Mouse (Mus musculus) heart, embryonic 14.5 days (tissue): ENCODE data around the gene Foxk2. TPM values are rescaled to one million over a fixed set of nuclear protein-coding genes. Genes with fewer than 3 reads are reported as not detected.

Source experiments
- ATAC-seq: fragments of 200-750 bp; cut with Nextera tagmentation; 2 replicates; pipeline ENCODE4 v1.8.0; 2017; ENCODE audit warnings: low read depth, moderate TSS enrichment; ENCODE audit not compliant: insufficient number of reproducible peaks, insufficient read depth, low FRiP score
- H3K27ac ChIP-seq, 2 experiments: fragments of 200-500 bp in 1 of 2; fragments of 300-500 bp in 1 of 2; sonication (generic) in 1 of 2; replicated peaks in 1 of 2; 2 replicates each; pipeline ENCODE4 v1.5.1; 2012 to 2014; ENCODE audit warnings: low read depth in 2 of 2, low read length in 2 of 2, control low read depth in 1 of 2, mild to moderate bottlenecking in 1 of 2, mixed read lengths in 1 of 2; ENCODE audit not compliant: control insufficient read depth in 1 of 2, insufficient read depth in 1 of 2
- H3K27me3 ChIP-seq: fragments of 300-500 bp; sonication (generic); 2 replicates; pipeline ENCODE4 v1.6.1; 2014; ENCODE audit warnings: mild to moderate bottlenecking, low read length, control low read depth; ENCODE audit not compliant: control insufficient read depth, insufficient read depth
- H3K36me3 ChIP-seq: fragments of 300-500 bp; sonication (generic); 2 replicates; pipeline ENCODE4 v1.6.1; 2014; ENCODE audit warnings: mild to moderate bottlenecking, control low read depth, low read length, mixed read lengths; ENCODE audit not compliant: control insufficient read depth, insufficient read depth
- H3K4me1 ChIP-seq, 2 experiments: fragments of 200-500 bp in 1 of 2; fragments of 300-500 bp in 1 of 2; sonication (generic) in 1 of 2; 2 replicates each; pipeline ENCODE4 v1.6.1; 2012 to 2014; ENCODE audit warnings: low read length in 2 of 2, control low read depth in 1 of 2, mixed read lengths in 1 of 2; ENCODE audit not compliant: control insufficient read depth in 2 of 2, insufficient read depth in 2 of 2
- H3K4me2 ChIP-seq: fragments of 300-500 bp; sonication (generic); 2 replicates; pipeline ENCODE4 v1.6.1; 2014; ENCODE audit warnings: mild to moderate bottlenecking, low read length
- H3K4me3 ChIP-seq, 2 experiments: fragments of 200-500 bp in 1 of 2; fragments of 300-500 bp in 1 of 2; sonication (generic) in 1 of 2; 2 replicates each; pipeline ENCODE4 v1.5.1; 2012 to 2014; ENCODE audit warnings: low read length in 2 of 2, mild to moderate bottlenecking in 2 of 2, control low read depth in 1 of 2, low read depth in 1 of 2, moderate library complexity in 1 of 2; ENCODE audit not compliant: control insufficient read depth in 1 of 2, insufficient read depth in 1 of 2
- H3K9ac ChIP-seq: fragments of 300-500 bp; sonication (generic); 2 replicates; pipeline ENCODE4 v1.6.1; 2014; ENCODE audit warnings: mild to moderate bottlenecking, low read length
- H3K9me3 ChIP-seq: fragments of 300-500 bp; sonication (generic); 2 replicates; pipeline ENCODE4 v1.6.1; 2016; ENCODE audit warnings: low read length, control low read depth; ENCODE audit not compliant: control insufficient read depth
- WGBS: fragments of 180-500 bp; shearing (Covaris S2); extraction: QIAGEN DNeasy Blood & Tissue Kit; methylation state at CpG from one replicate; pipeline ENCODE4 v1.1.7; 2014; 5-methylcytosine and 5-hydroxymethylcytosine counted together
- polyA plus RNA-seq: library from polyadenylated mRNA; unstranded; fragments of >200 nt; fragmentation: Nextera tagmentation; extraction: Ambion mirVana; gene quantifications from 2 replicates; pipeline ENCODE4 v1.2.1, GENCODE M21; 2014

Foxk2 gene
- polyA plus RNA-seq, 1 experiment from 2014 or later: 9.2 TPM

DNA sequence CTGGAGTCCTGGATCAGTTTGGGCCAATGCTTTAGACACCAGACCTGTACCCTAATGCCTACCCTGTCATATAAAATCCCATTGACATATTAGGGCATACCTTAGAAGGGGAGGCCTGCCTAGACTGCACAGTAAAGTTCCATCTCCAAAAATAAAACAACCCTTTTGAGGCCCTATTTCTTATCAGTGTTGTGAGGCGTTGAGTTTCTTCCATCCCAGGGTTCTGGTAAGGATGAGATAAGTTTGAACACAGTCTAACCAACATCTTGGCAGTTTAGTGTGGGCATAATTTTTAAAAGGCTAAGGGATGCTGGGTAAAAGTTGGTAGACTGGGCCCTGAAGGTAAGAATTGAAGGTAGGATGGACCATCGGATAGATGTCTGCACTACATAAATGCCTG, 20.1 kb upstream of the Foxk2 start:
- WGBS: 58% methylated on average over 2 of the region's 2 CpGs

DNA sequence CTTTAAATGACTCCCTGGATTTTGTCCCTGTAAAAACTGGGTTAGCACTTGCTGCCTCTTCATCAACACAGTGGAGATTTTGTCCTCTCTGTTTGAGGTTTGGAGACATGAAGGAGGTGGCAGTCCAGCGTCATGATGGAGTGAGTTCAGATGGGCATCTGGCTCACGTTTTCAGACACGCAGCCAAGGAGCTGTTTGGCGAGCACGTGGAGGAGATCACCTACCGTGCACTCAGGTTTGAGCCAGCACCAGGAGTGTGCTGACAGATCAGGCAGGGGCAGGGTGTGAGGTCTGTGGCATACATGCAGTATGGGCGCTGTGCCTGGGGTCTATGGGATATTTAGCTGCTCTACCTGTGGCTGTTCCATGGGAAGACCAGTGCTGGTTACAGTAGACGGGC, 9.6 kb upstream of the Foxk2 start:
- Histone ChIP-seq H3K36me3 (peaks cover 99% of the 10 kb centered on the region), H3K4me3 (no peak overlapping the region), H3K9ac (no peak overlapping the region), H3K4me2 (no peak overlapping the region), H3K9me3 (no peaks in the 10 kb centered on the region), H3K27me3 (no peaks in the 10 kb centered on the region), H3K4me1 (no peaks in the 10 kb centered on the region), H3K27ac (no peak overlapping the region)
- 75% methylated on average over 8 of the region's 8 CpGs for WGBS
- ATAC-seq: no peak

More for the DNA sequence above, 20.1 kb upstream of the Foxk2 start:
- Histone ChIP-seq H3K4me3 (no peak overlapping the region), H3K36me3 (peaks cover 60% of the 10 kb centered on the region), H3K9ac (no peak overlapping the region), H3K27ac (no peak overlapping the region; a peak in 1 of 4 replicates), H3K4me1 (peaks cover 4 to 25% of the 10 kb centered on the region in 2 experiments; a peak in 3 of 4 replicates), H3K4me2 (peak overlapping the region; percentile 70), H3K27me3 (no peaks in the 10 kb centered on the region), H3K9me3 (no peaks in the 10 kb centered on the region)
- ATAC-seq: no peak

DNA sequence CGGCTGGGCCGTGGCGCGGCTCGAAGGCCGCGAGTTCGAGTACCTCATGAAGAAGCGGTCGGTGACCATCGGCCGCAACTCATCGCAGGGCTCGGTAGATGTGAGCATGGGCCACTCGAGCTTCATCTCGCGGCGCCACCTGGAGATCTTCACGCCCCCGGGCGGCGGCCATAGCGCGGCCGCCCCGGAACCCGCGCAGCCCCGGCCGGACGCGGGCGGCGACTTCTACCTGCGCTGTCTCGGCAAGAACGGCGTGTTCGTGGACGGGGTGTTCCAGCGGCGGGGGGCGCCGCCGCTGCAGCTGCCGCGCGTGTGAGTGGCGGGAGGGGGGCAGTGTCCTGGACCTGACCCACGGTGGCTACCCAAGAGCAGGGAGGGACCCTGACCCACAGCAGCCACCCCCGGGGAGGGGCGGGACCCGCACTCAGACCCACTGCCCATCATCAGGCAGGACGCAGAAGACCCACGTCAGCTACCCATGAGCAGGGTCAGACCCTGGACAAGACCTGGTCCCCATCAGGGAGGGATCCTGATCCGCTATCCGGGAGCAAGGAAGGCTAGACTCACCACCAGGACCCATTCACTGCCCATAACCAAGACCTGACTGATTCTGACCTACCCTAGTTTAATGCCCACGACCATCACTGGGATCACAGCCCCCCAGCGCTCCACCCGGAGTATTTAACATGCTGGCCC, 569 bp downstream of the Foxk2 start:
- peak overlapping the region; percentile 88 for H3K4me2 ChIP-seq
- H3K9me3 ChIP-seq: no peaks in the 10 kb centered on the region
- H3K9ac ChIP-seq: peak overlapping the region; percentile 97
- peak; percentile 18; the same call in 1 of the 2 replicates for ATAC-seq
- peaks cover 53% of the 10 kb centered on the region for H3K36me3 ChIP-seq
- peaks cover 5 to 13% of the 10 kb centered on the region in 2 experiments for H3K4me1 ChIP-seq
- H3K27ac ChIP-seq: peak overlapping the region; percentile 16 to 92; a peak in 2 of 4 replicates
- under 1% methylated on average over 44 of the region's 60 CpGs for WGBS
- H3K27me3 ChIP-seq: no peaks in the 10 kb centered on the region
- peak overlapping the region; percentile 64 to 96 for H3K4me3 ChIP-seq

DNA sequence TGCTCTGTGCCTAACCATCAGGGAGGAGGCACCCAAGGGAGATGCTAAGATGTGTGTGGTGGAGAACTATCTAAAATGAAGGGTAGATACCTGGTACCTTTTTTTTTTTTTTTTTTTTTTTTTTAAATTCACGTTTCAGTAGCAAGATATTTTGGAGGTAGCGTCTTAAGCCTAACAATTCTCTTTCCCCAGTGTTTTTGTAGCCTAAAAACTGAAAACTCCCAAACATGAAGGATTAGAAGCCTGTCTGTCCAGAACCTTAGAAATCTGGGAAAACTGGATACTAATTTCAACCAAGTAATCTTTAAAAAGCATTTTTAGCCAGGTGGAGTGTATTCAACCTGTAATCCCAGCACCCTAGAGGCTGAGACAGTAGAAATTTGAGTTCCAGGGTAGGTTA, 1.3 kb downstream of the Foxk2 start:
- Histone ChIP-seq H3K36me3 (peaks cover 46% of the 10 kb centered on the region), H3K27me3 (no peaks in the 10 kb centered on the region), H3K27ac (no peak overlapping the region), H3K4me1 (peaks cover 5 to 13% of the 10 kb centered on the region in 2 experiments), H3K4me2 (peak overlapping the region; percentile 88), H3K9me3 (no peaks in the 10 kb centered on the region), H3K4me3 (peak overlapping the region; percentile 64 to 96), H3K9ac (peak overlapping the region; percentile 97)
- no peak for ATAC-seq
- WGBS: 48% methylated on average over 2 of the region's 2 CpGs

DNA sequence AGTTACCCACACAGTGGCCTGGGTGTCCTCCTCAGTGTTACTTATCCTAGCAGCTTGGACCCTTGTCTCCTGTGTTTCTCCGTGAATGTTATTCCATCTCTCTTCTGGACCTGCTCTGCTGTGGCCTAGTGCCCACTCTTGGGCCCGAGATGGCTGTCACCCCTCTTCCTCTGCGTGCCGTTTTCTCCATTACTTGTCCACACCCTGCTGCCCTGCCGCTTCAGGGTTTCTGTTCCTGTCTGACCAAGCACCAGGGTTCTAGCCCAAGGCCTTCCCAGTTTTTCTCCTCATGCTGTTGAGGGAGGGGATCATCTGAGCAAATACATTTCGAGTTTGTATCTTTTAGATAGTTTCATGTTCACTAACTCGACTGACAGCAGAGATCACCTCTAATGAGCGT, 17.7 kb downstream of the Foxk2 start:
- H3K4me3 ChIP-seq: no peak overlapping the region
- H3K4me1 ChIP-seq: peaks cover 9 to 24% of the 10 kb centered on the region in 2 experiments
- no peak overlapping the region for H3K9ac ChIP-seq
- peaks cover 15% of the 10 kb centered on the region; the same call in 1 of the 2 replicates for H3K36me3 ChIP-seq
- no peaks in the 10 kb centered on the region for H3K27me3 ChIP-seq
- H3K4me2 ChIP-seq: no peak overlapping the region
- no peaks in the 10 kb centered on the region for H3K9me3 ChIP-seq
- WGBS: 81% methylated on average over 8 of the region's 8 CpGs
- no peak for ATAC-seq
- H3K27ac ChIP-seq: no peak overlapping the region

DNA sequence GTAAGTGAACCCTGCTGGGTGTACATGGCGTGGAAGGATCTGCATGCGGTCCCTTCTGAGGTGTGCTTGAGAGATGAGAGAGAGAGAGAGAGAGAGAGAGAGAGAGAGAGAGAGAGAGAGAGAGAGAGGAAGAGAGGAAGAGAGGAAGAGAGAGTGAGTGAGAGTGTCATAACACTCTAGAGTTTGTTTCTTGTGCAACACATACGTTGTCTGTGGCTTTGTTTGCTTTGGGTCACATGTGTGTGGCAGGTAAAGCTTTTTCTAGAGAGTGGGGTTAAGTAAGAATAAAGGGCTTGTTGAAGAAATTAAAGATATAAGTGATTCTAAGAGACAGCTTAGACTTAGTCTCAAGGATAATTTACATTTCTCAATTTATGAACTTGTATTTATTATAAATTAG, 18.2 kb downstream of the Foxk2 start:
- H3K27ac ChIP-seq: no peak overlapping the region
- H3K4me1 ChIP-seq: peaks cover 13 to 29% of the 10 kb centered on the region in 2 experiments
- 88% methylated on average over 3 of the region's 3 CpGs for WGBS
- ATAC-seq: no peak
- H3K9ac ChIP-seq: no peak overlapping the region
- H3K27me3 ChIP-seq: no peaks in the 10 kb centered on the region
- no peaks in the 10 kb centered on the region for H3K9me3 ChIP-seq
- peaks cover 14% of the 10 kb centered on the region; the same call in 1 of the 2 replicates for H3K36me3 ChIP-seq
- H3K4me3 ChIP-seq: no peak overlapping the region
- H3K4me2 ChIP-seq: no peak overlapping the region

DNA sequence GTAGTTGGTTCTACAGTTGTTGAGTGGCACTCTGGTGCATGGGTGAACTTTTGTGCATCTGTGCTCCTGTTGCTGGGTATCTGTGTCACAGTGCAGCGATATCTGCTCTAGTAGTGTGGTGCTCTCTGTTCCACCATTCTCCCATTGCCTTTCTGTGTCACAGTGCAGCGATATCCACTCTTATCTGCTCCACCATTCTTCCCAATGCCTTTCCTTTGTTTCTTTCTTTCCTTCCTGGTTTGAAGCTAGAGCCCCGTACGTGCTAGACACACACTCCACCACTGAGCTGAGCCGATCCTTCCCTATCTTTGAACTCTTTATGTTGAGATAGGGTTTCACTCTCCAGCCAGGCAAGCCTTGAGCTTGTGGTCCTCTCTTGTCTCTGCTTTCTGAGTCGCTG, 23.1 kb downstream of the Foxk2 start:
- ATAC-seq: peak; percentile 60
- Histone ChIP-seq H3K27ac (peak overlapping the region; percentile 56 to 83), H3K4me1 (peaks cover 15 to 37% of the 10 kb centered on the region in 2 experiments), H3K9ac (peak overlapping the region; percentile 45), H3K4me2 (peak overlapping the region; percentile 50), H3K9me3 (no peaks in the 10 kb centered on the region), H3K27me3 (no peaks in the 10 kb centered on the region), H3K4me3 (no peak overlapping the region), H3K36me3 (peaks cover 28% of the 10 kb centered on the region)
- 9% methylated on average over 6 of the region's 6 CpGs for WGBS

DNA sequence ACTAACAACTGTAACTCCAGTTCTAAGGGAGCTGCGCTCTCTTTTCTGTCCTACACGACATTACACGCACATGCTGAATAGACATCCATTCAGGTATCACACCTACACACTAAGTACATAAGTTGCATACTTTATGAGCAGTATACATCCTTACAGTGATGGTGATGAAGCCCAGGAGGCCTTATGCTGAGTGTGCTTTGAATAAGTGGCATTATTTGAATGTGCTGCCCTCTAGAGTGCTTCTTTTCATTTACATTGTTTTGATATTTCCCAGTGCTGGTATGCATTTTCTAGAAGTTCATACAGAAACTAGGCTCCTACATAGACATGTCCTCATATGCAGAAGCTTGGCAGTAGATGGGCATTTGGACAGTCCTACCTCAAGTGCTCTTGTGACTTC, 30.1 kb downstream of the Foxk2 start:
- no peak overlapping the region for H3K9ac ChIP-seq
- H3K4me3 ChIP-seq: no peak overlapping the region
- no peak overlapping the region for H3K4me2 ChIP-seq
- WGBS: 87% methylated on average over 3 of the region's 3 CpGs
- no peaks in the 10 kb centered on the region for H3K27me3 ChIP-seq
- no peak for ATAC-seq
- H3K4me1 ChIP-seq: no peaks in the 10 kb centered on the region
- no peak overlapping the region for H3K27ac ChIP-seq
- H3K36me3 ChIP-seq: peaks cover 90% of the 10 kb centered on the region
- no peaks in the 10 kb centered on the region for H3K9me3 ChIP-seq
